Mouse (Mus musculus) lung, adult 18-20 months (tissue): ENCODE results near the gene Tnfrsf13b.
"Not testable (repeated sequence)": the region's sequence is repeated elsewhere in the genome, so short reads cannot be mapped to it uniquely, and the experiment has no call there.

ENCODE experiments used
- DNase-seq, 2 experiments: peaks; one replicate each; pipeline ENCODE4 v3.0.0; 2022; ENCODE audit warnings: mixed read lengths in 2 of 2

Gene Tnfrsf13b

GRCm38 (mm10) chr11:61129305-61129704 lies 2.8 kb downstream of the Tnfrsf13b start:
- DNase-seq = no peak

- not testable (repeated sequence) for DNase-seq
Measured at GRCm38 (mm10) chr11:61130646-61131045, 4.1 kb downstream of the Tnfrsf13b start.

DNA sequence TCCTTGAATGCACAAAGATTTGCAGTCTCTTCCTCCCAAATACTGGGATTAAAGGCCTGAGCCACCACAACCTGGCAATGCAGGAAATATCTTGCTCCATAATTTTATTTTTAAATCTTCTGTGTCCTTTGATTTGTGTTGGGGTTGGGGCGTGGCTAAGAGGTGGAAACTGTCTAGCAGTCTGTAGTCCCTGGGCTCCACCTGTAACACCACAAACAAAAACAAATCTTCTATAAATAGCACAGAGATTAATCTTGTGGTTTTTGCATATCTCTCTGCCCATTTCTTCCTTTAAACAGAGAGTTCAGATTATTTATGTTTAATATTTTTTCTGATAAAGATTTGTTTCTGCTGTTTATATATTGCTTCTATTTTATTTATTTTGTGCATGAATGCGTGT lies 6.4 kb downstream of the Tnfrsf13b start:
- DNase-seq = no peak

GRCm38 (mm10) chr11:61141693-61142092 lies 15.1 kb downstream of the Tnfrsf13b start:
- no peak for DNase-seq

DNA sequence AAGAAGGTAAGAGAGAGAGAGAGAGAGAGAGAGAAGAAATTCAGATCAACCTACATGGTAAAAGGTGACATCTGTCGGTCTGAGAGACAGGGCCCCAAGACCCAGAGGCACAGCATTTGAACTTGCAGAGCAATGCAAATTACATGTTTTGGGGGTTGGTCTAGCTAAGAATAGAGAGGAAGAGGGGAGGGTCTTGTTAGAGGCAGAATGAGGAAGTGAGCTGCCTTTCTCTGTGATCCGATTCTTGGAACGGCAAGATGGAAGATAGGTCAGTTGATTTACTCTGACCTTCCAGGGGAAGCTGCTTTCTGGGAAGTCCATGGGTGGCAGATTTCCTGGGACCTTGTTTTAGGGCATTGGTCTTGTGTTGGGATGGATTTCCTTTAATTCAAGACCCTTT lies 15.7 kb downstream of the Tnfrsf13b start:
- DNase-seq = peak; percentile 21 to 24

GRCm38 (mm10) chr11:61142941-61143530 lies 16.5 kb downstream of the Tnfrsf13b start:
- peak in 1 of 2 experiments; percentile 31 for DNase-seq

DNA sequence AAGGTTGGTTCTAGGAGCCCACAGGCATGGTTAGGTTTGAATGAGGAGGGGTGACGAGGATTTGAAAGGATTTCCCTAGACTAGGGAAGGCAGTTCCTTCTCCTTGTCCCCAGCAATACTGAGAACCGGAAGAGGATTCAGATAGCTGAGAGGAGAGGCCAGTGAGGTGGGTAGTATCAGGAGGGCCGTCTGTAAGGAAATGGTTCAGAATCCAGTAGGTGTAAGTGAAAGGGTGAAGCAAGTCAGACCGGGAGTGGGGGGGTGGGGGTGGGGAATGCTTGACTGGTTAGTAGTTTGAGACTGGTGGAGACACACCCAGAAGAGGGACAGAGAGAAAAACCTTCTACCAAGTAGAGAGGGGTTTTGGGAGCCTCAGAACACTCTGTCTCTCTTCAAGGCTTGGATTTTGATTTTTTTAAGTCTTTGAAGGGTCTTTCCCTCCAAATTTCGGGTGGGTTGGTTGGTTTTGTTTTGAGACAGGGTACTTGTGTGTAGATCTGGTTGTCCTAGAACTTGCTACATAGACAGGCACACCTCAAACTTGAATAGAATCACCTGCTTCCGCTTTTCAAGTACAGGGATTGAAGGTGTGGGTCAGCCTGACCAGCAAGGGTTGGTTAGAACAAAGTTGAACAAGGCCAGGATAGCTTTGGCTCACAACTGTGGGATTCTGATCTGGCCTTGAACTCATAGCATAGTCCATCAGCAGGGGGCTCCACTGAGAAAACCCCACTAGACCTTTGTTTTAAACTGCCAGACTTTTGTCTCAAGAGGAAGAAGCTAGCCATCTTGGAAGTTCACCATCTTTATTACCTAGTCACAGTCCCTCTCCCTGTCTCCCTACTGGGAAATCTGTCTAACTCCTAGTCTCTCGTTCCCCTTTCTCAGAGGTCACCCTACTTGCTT lies 17.3 kb downstream of the Tnfrsf13b start:
- DNase-seq = no peak

- no peak for DNase-seq
Measured at GRCm38 (mm10) chr11:61145551-61145950, 19.0 kb downstream of the Tnfrsf13b start.

GRCm38 (mm10) chr11:61146645-61147299 lies 20.2 kb downstream of the Tnfrsf13b start:
- DNase-seq = peak; percentile 22 to 39

- peak in 1 of 2 experiments; percentile 45 for DNase-seq
Measured at GRCm38 (mm10) chr11:61147300-61147683, 20.7 kb downstream of the Tnfrsf13b start.

GRCm38 (mm10) chr11:61150233-61151001 lies 23.9 kb downstream of the Tnfrsf13b start:
- DNase-seq = no peak

DNA sequence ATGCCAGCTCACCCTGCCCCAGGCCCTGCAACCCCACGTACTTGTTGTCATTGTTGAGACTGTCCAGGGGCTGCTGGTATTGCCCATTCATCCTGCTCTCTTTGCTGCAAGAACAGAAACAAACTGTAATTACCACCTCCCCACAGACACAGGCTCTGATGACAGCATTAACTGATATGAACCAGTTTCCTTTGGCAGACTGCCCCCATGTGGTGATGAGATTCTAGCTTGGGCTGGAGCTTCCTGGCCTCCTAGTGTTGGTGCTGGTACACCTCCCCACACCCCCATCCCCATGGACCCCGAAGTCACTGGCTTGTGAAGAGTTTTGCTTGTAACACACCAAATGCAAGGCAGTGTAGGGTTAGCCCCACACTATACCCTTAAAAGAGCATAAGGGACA lies 29.2 kb downstream of the Tnfrsf13b start:
- DNase-seq = peak in 1 of 2 experiments; percentile 25

- no peak for DNase-seq
Measured at GRCm38 (mm10) chr11:61158141-61158540, 31.6 kb downstream of the Tnfrsf13b start.

DNA sequence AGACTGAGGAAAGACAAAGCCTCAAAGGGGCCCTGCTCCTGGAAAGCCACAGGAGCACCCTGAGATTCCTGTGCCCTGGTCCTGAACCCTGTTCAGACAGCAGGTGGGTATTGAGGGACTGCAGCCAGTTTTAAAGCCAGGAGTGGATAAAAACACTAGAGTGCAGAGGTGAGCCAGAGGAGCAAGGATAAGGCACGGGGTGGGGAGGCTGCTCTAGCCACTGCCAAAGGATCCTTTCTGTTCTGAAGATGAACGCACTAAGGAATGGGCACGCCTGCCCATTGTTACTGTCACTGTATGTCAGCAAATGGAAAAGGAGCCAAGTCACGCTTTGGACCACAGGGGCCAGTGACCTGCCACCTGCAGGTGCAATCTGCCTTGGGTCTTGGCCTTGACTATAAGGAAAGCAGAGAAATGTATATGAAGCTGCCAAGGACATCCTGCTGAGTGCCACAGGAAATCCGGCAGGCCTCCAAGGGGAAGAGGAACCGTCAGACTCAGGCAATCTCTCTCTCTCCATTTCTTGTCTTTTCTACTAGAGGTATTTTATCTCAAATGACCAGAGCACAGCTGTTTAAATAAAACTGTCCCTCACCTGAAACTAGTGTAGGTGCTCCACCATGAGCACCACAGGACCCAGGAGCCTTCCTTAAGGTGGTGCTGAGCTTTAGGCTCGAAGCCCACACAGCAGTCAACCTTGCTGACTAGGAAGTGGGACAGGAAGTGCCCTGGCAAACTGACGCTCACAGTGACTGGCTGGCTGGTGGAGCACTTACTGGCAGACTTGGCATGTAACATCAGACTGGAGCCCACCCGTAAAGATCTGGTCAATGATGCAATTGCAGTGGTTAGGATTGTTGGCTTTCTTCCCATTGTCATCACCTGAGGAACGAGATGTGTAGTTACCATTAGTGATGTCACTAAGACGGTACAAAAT lies 33.5 kb downstream of the Tnfrsf13b start:
- DNase-seq = no peak

DNA sequence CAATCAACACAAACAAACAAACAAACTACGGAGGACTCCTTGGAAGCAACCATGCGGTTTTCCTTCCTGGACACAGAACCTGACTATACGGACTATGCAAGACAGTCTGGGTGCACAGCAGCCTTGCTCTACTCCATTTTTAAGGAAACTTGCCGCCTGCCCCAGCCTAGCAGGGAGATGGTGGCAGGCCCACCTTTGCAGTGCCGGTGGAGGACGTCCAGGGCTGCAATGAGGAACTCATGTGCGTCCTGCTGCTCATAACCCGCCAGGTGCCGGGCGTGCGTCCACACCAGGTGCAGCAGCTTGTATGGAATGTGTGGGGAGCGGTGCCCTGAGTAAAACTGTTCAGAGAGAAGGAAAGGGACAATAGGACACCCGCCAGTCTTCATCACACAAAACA lies 34.6 kb downstream of the Tnfrsf13b start:
- no peak for DNase-seq

DNA sequence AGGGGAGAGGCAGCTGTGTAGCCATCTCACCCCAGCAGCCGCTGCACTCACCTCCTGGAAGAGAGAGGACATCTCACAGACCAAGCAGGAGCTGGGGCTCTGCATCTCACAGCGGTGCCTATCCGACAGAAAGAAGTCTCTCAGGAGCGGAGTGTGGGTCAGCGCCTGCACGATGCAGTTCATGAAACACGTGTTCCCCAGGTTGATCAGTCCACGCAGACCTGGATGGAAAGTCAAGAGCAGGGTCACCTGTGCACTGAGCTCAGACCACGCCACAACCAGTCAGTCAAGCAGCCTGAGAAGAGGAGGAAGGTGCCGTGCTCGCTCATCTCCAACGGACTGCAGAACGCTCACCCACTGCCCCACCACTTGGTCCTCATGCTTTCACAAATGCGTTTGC lies 36.2 kb downstream of the Tnfrsf13b start:
- no peak for DNase-seq

GRCm38 (mm10) chr11:61163341-61163740 lies 36.8 kb downstream of the Tnfrsf13b start:
- DNase-seq = no peak

DNA sequence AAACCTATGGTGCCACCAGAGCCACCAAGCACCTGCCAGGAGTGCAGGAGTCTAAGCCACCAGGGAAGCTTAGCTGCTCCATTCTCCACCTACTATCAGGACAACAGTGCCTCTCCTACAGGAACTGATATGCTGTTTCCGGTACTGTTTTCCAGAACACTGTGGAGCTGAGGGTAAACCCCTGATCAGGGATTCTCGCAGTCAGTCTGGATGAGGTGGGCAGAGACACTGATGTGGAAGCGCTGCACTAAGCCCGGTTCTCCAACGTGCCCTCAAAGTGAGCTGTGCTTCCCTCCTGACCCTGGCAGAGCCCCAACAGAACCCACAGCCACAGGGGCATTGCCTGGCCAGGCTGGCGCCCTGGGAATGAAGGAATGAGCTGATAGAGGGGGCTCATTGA lies 37.8 kb downstream of the Tnfrsf13b start:
- no peak for DNase-seq

- DNase-seq = no peak
Measured at GRCm38 (mm10) chr11:61164881-61165280, 38.3 kb downstream of the Tnfrsf13b start.

DNA sequence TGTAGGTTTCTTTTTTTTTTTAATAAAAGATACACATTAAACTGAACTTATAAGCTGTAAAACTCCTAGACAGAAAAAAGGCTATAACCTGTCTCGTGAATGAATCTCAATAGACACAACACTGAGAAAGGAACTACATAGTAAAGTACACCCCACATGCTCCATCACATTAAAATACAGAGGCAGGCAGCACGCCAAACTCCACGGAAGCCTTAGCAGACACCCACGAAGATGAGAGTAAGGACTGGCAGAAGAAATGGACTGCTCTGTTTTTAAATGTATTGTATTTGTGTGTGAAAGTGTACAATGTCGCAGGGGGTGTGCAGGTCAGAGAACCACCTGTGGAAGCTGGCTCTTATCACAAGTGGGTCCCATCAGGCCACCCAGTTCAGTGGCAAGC lies 43.6 kb downstream of the Tnfrsf13b start:
- no peak for DNase-seq

- DNase-seq = not testable (repeated sequence)
Measured at GRCm38 (mm10) chr11:61173477-61173876, 46.9 kb downstream of the Tnfrsf13b start.
